Mouse (Mus musculus) lung, embryonic 16.5 days (tissue): Measurements from ENCODE around the gene Mfsd11. TPM values are rescaled to one million over a fixed set of nuclear protein-coding genes. Genes with fewer than 3 reads are reported as not detected.
"Not testable (repeated sequence)": the region's sequence is repeated elsewhere in the genome, so short reads cannot be mapped to it uniquely, and the experiment has no call there.

Source experiments
- ATAC-seq: fragments of 200-750 bp; cut with Nextera tagmentation; 2 replicates; pipeline ENCODE4 v1.8.0; 2017; ENCODE audit warnings: low read depth, mild to moderate bottlenecking, moderate library complexity
- H3K27ac ChIP-seq: fragments of 300-500 bp; sonication (generic); 2 replicates; pipeline ENCODE4 v1.5.1; 2014; ENCODE audit warnings: mild to moderate bottlenecking, control low read depth, low read length
- H3K27me3 ChIP-seq: fragments of 300-500 bp; sonication (generic); 2 replicates; pipeline ENCODE4 v1.6.1; 2014; ENCODE audit warnings: low read depth, low read length, mixed read lengths; ENCODE audit not compliant: control insufficient read depth, insufficient read depth
- H3K36me3 ChIP-seq: fragments of 300-500 bp; sonication (generic); 2 replicates; pipeline ENCODE4 v1.6.1; 2014; ENCODE audit warnings: low read length; ENCODE audit not compliant: control insufficient read depth, insufficient read depth
- H3K4me1 ChIP-seq: fragments of 300-500 bp; sonication (generic); replicated peaks from 2 replicates; pipeline ENCODE4 v1.6.1; 2014; ENCODE audit warnings: low read length, mixed read lengths; ENCODE audit not compliant: control insufficient read depth, insufficient read depth
- H3K4me2 ChIP-seq: fragments of 300-500 bp; sonication (generic); 2 replicates; pipeline ENCODE4 v1.6.1; 2014; ENCODE audit warnings: low read depth, low read length, control low read depth
- H3K4me3 ChIP-seq: fragments of 300-500 bp; sonication (generic); 2 replicates; pipeline ENCODE4 v1.5.1; 2014; ENCODE audit warnings: mild to moderate bottlenecking, low read length, control low read depth
- H3K9ac ChIP-seq: fragments of 300-500 bp; sonication (generic); 2 replicates; pipeline ENCODE4 v1.6.1; 2014; ENCODE audit warnings: low read length, control low read depth
- H3K9me3 ChIP-seq: fragments of 300-500 bp; sonication (generic); 2 replicates; pipeline ENCODE4 v1.6.1; 2016; ENCODE audit warnings: low read length; ENCODE audit not compliant: control insufficient read depth
- WGBS: fragments of 180-500 bp; shearing (Covaris S2); extraction: QIAGEN DNeasy Blood & Tissue Kit; methylation state at CpG from one replicate; pipeline ENCODE4 v1.1.7; 2014; 5-methylcytosine and 5-hydroxymethylcytosine counted together
- polyA plus RNA-seq: library from polyadenylated mRNA; unstranded; fragments of >200 nt; fragmentation: Nextera tagmentation; extraction: Ambion mirVana; gene quantifications from 2 replicates; pipeline ENCODE4 v1.2.1, GENCODE M21; 2015

The Mfsd11 gene
- polyA plus RNA-seq, 1 experiment from 2014 or later = 36.6 TPM

GRCm38 (mm10) chr11:116885275-116886151 lies 33.3 kb downstream of the Mfsd11 start:
- Histone ChIP-seq H3K27ac (no peak overlapping the region), H3K9ac (peak overlapping the region; percentile 41; the same call in 1 of the 2 replicates)

GRCm38 (mm10) chr11:116887136-116887535 lies 34.9 kb downstream of the Mfsd11 start:
- Histone ChIP-seq H3K9me3 (no peaks in the 10 kb centered on the region), H3K4me1 (no peaks in the 10 kb centered on the region; the same call in 1 of the 2 replicates), H3K27me3 (no peaks in the 10 kb centered on the region), H3K36me3 (no peaks in the 10 kb centered on the region), H3K4me2 (no peak overlapping the region), H3K4me3 (no peak overlapping the region), H3K27ac (no peak overlapping the region), H3K9ac (no peak overlapping the region)
- no peak for ATAC-seq
- 42% methylated on average over 5 of the region's 5 CpGs for WGBS

More at GRCm38 (mm10) chr11:116885275-116886151, 33.3 kb downstream of the Mfsd11 start:
- H3K4me3 ChIP-seq = peak overlapping the region; percentile 32
- 3% methylated on average over 27 of the region's 28 CpGs for WGBS
- no peaks in the 10 kb centered on the region for H3K27me3 ChIP-seq
- peak overlapping the region; percentile 55 for H3K4me2 ChIP-seq
- no peaks in the 10 kb centered on the region for H3K9me3 ChIP-seq
- H3K36me3 ChIP-seq = no peaks in the 10 kb centered on the region
- H3K4me1 ChIP-seq = no peaks in the 10 kb centered on the region; the same call in 1 of the 2 replicates
- ATAC-seq = peak; percentile 60

GRCm38 (mm10) chr11:116893532-116894442 lies 41.5 kb downstream of the Mfsd11 start:
- Histone ChIP-seq H3K27ac (no peak overlapping the region), H3K9me3 (no peaks in the 10 kb centered on the region), H3K9ac (no peak overlapping the region), H3K4me1 (0 out of 2 replicates have a peak, but pooled peaks cover 4% of the 10 kb centered on the region), H3K4me3 (no peak overlapping the region), H3K27me3 (no peaks in the 10 kb centered on the region), H3K4me2 (no peak overlapping the region), H3K36me3 (no peaks in the 10 kb centered on the region)
- WGBS = 47% methylated on average over 19 of the region's 19 CpGs
- ATAC-seq = peak; percentile 43; the same call in 1 of the 2 replicates

- no peak overlapping the region for H3K4me3 ChIP-seq
- H3K9me3 ChIP-seq = no peaks in the 10 kb centered on the region
- no peak overlapping the region for H3K4me2 ChIP-seq
- H3K4me1 ChIP-seq = 0 out of 2 replicates have a peak, but pooled peaks cover 4% of the 10 kb centered on the region
- ATAC-seq = no peak
- H3K27ac ChIP-seq = no peak overlapping the region
- 76% methylated on average over 3 of the region's 3 CpGs for WGBS
- no peaks in the 10 kb centered on the region for H3K36me3 ChIP-seq
- no peak overlapping the region for H3K9ac ChIP-seq
- no peaks in the 10 kb centered on the region for H3K27me3 ChIP-seq
Observed at GRCm38 (mm10) chr11:116895402-116895801, 43.2 kb downstream of the Mfsd11 start.

GRCm38 (mm10) chr11:116899247-116899646 lies 47.0 kb downstream of the Mfsd11 start:
- Histone ChIP-seq H3K36me3 (no peaks in the 10 kb centered on the region), H3K27me3 (no peaks in the 10 kb centered on the region), H3K4me3 (no peak overlapping the region), H3K9me3 (no peaks in the 10 kb centered on the region), H3K4me2 (no peak overlapping the region), H3K9ac (no peak overlapping the region), H3K27ac (no peak overlapping the region), H3K4me1 (no peaks in the 10 kb centered on the region)
- WGBS = 88% methylated on average over 12 of the region's 12 CpGs
- no peak for ATAC-seq

GRCm38 (mm10) chr11:116902588-116902987 lies 50.3 kb downstream of the Mfsd11 start:
- ATAC-seq, H3K9ac ChIP-seq, H3K4me2 ChIP-seq, H3K27me3 ChIP-seq, H3K9me3 ChIP-seq, H3K4me3 ChIP-seq, H3K4me1 ChIP-seq, H3K36me3 ChIP-seq, H3K27ac ChIP-seq: not testable (repeated sequence)
- WGBS = 82% methylated on average over 10 of the region's 10 CpGs

- peak overlapping the region; percentile 23 for H3K4me3 ChIP-seq
- H3K9me3 ChIP-seq = no peaks in the 10 kb centered on the region
- H3K4me2 ChIP-seq = peak overlapping the region; percentile 49
- H3K9ac ChIP-seq = 0 out of 2 replicates have a peak overlapping the region, but pooled peaks have one; percentile 3
- peaks cover 6% of the 10 kb centered on the region; the same call in 1 of the 2 replicates for H3K27me3 ChIP-seq
- H3K27ac ChIP-seq = no peak overlapping the region
- no peaks in the 10 kb centered on the region for H3K4me1 ChIP-seq
- H3K36me3 ChIP-seq = no peaks in the 10 kb centered on the region
- peak; percentile 17; the same call in 1 of the 2 replicates for ATAC-seq
- WGBS = 4% methylated on average over 23 of the region's 23 CpGs
Observed at GRCm38 (mm10) chr11:116905741-116906456, 53.7 kb downstream of the Mfsd11 start.

- Histone ChIP-seq H3K4me3 (no peak overlapping the region), H3K9ac (no peak overlapping the region), H3K36me3 (no peaks in the 10 kb centered on the region), H3K4me2 (no peak overlapping the region), H3K4me1 (no peaks in the 10 kb centered on the region), H3K9me3 (no peaks in the 10 kb centered on the region), H3K27me3 (peaks cover 24% of the 10 kb centered on the region), H3K27ac (no peak overlapping the region)
- 59% methylated on average over 16 of the region's 16 CpGs for WGBS
- no peak for ATAC-seq
Observed at GRCm38 (mm10) chr11:116913573-116913972, 61.3 kb downstream of the Mfsd11 start.
